Mouse (Mus musculus) forebrain, postnatal 0 days (tissue): ENCODE measurements around the gene Gpc2. TPM values are rescaled to one million over a fixed set of nuclear protein-coding genes. Genes with fewer than 3 reads are reported as not detected.

Experiments
- ATAC-seq: fragments of 200-750 bp; cut with Nextera tagmentation; 2 replicates; pipeline ENCODE4 v1.8.0; 2017; ENCODE audit warnings: mild to moderate bottlenecking, moderate library complexity
- DNase-seq: peaks from one replicate; pipeline ENCODE4 v3.0.0-alpha.2; 2015
- H3K27ac ChIP-seq: fragments of 300-500 bp; sonication (generic); 2 replicates; pipeline ENCODE4 v1.5.1; 2014; ENCODE audit warnings: low read depth, mild to moderate bottlenecking, antibody characterized with exemption, low read length, moderate library complexity, mixed read lengths
- H3K27me3 ChIP-seq: fragments of 300-500 bp; sonication (generic); 2 replicates; pipeline ENCODE4 v1.6.1; 2014; ENCODE audit warnings: mild to moderate bottlenecking, low read length, mixed read lengths; ENCODE audit not compliant: insufficient read depth
- H3K36me3 ChIP-seq: fragments of 300-500 bp; sonication (generic); 2 replicates; pipeline ENCODE4 v1.6.1; 2014; ENCODE audit warnings: mild to moderate bottlenecking, moderate library complexity; ENCODE audit not compliant: insufficient read depth
- H3K4me1 ChIP-seq: fragments of 300-500 bp; sonication (generic); 2 replicates; pipeline ENCODE4 v1.6.1; 2014; ENCODE audit warnings: antibody characterized with exemption; ENCODE audit not compliant: insufficient read depth
- H3K4me2 ChIP-seq: fragments of 300-500 bp; sonication (generic); 2 replicates; pipeline ENCODE4 v1.6.1; 2014; ENCODE audit warnings: low read depth, mild to moderate bottlenecking, moderate library complexity
- H3K4me3 ChIP-seq: fragments of 300-500 bp; sonication (generic); 2 replicates; pipeline ENCODE4 v1.5.1; 2014; ENCODE audit warnings: low read depth, low read length, mixed read lengths
- H3K9ac ChIP-seq: fragments of 300-500 bp; sonication (generic); 2 replicates; pipeline ENCODE4 v1.6.1; 2014; ENCODE audit warnings: mild to moderate bottlenecking
- H3K9me3 ChIP-seq: fragments of 300-500 bp; sonication (generic); 2 replicates; pipeline ENCODE4 v1.6.1; 2016; ENCODE audit warnings: low read length
- CTCF ChIP-seq: sonication (generic); IDR thresholded peaks from 2 replicates; pipeline ENCODE4 v1.5.1; 2016; ENCODE audit warnings: antibody characterized with exemption, control low read depth, low read depth
- WGBS: fragments of 180-500 bp; shearing (Covaris S2); extraction: QIAGEN DNeasy Blood & Tissue Kit; methylation state at CpG from one replicate; pipeline ENCODE4 v1.1.7; 2014; 5-methylcytosine and 5-hydroxymethylcytosine counted together
- polyA plus RNA-seq: library from polyadenylated mRNA; unstranded; fragments of >200 nt; fragmentation: Nextera tagmentation; extraction: Ambion mirVana; gene quantifications from 2 replicates; pipeline ENCODE4 v1.2.1, GENCODE M21; 2015
- total RNA-seq: library from RNA; depleted of rRNA; stranded (reverse); fragments of >200 nt; gene quantifications from 2 replicates; pipeline ENCODE4 v1.2.3, GENCODE M21; 2014

The Gpc2 gene
- total and polyA plus RNA-seq, 2 experiments from 2014 or later = 62.0 to 170 TPM

GRCm38 (mm10) chr5:138262582-138263240, 17.1 kb downstream of the Gpc2 start:
- ATAC-seq (no peak), DNase-seq (no peak)
- 0 out of 2 replicates have a peak, but pooled peaks have one; percentile 4 for TF ChIP-seq CTCF
- Histone ChIP-seq H3K9me3 (no peaks in the 10 kb centered on the region), H3K27me3 (no peaks in the 10 kb centered on the region), H3K27ac (peak overlapping the region; percentile 78; the same call in 1 of the 2 replicates), H3K4me1 (peaks cover 14% of the 10 kb centered on the region), H3K4me2 (peak overlapping the region; percentile 91), H3K36me3 (peaks cover 40% of the 10 kb centered on the region), H3K9ac (peak overlapping the region; percentile 78), H3K4me3 (peak overlapping the region; percentile 71)
- 67% methylated on average over 18 of the region's 18 CpGs for WGBS

GRCm38 (mm10) chr5:138262001-138262400, 17.8 kb downstream of the Gpc2 start:
- no peak for TF ChIP-seq CTCF
- WGBS = 91% methylated on average over 4 of the region's 4 CpGs
- DNase-seq (no peak), ATAC-seq (no peak)
- H3K9ac ChIP-seq = no peak overlapping the region
- H3K4me3 ChIP-seq = no peak overlapping the region
- peaks cover 14% of the 10 kb centered on the region for H3K4me1 ChIP-seq
- no peaks in the 10 kb centered on the region for H3K27me3 ChIP-seq
- H3K4me2 ChIP-seq = no peak overlapping the region
- H3K9me3 ChIP-seq = no peaks in the 10 kb centered on the region
- H3K36me3 ChIP-seq = peaks cover 40% of the 10 kb centered on the region
- no peak overlapping the region for H3K27ac ChIP-seq

- ATAC-seq (no peak), DNase-seq (no peak)
- no peak for TF ChIP-seq CTCF
- Histone ChIP-seq H3K9ac (no peak overlapping the region), H3K4me3 (no peak overlapping the region), H3K27me3 (no peaks in the 10 kb centered on the region), H3K4me1 (peaks cover 14% of the 10 kb centered on the region), H3K36me3 (peaks cover 40% of the 10 kb centered on the region), H3K27ac (no peak overlapping the region), H3K9me3 (no peaks in the 10 kb centered on the region), H3K4me2 (no peak overlapping the region)
- 93% methylated on average over 11 of the region's 11 CpGs for WGBS
Measured at GRCm38 (mm10) chr5:138260834-138261233, 19.0 kb downstream of the Gpc2 start.

GRCm38 (mm10) chr5:138260051-138260450, 19.8 kb downstream of the Gpc2 start:
- H3K36me3 ChIP-seq = peaks cover 40% of the 10 kb centered on the region
- no peak overlapping the region for H3K4me2 ChIP-seq
- ATAC-seq = no peak
- 89% methylated on average over 10 of the region's 10 CpGs for WGBS
- no peak overlapping the region for H3K4me3 ChIP-seq
- H3K9me3 ChIP-seq = no peaks in the 10 kb centered on the region
- no peak for DNase-seq
- H3K27me3 ChIP-seq = no peaks in the 10 kb centered on the region
- H3K9ac ChIP-seq = no peak overlapping the region
- peaks cover 15% of the 10 kb centered on the region for H3K4me1 ChIP-seq
- no peak for TF ChIP-seq CTCF
- no peak overlapping the region for H3K27ac ChIP-seq

GRCm38 (mm10) chr5:138258993-138259392, 20.8 kb downstream of the Gpc2 start:
- no peak overlapping the region for H3K9ac ChIP-seq
- no peak overlapping the region for H3K4me3 ChIP-seq
- H3K36me3 ChIP-seq = peaks cover 40% of the 10 kb centered on the region
- H3K27me3 ChIP-seq = no peaks in the 10 kb centered on the region
- no peak for DNase-seq
- H3K4me1 ChIP-seq = peaks cover 12% of the 10 kb centered on the region
- H3K4me2 ChIP-seq = no peak overlapping the region
- H3K9me3 ChIP-seq = no peaks in the 10 kb centered on the region
- WGBS = 84% methylated on average over 7 of the region's 7 CpGs
- ATAC-seq = no peak
- H3K27ac ChIP-seq = no peak overlapping the region
- no peak for TF ChIP-seq CTCF

GRCm38 (mm10) chr5:138258542-138258941, 21.3 kb downstream of the Gpc2 start:
- H3K4me2 ChIP-seq = no peak overlapping the region
- DNase-seq (no peak), ATAC-seq (no peak)
- H3K9me3 ChIP-seq = no peaks in the 10 kb centered on the region
- H3K27me3 ChIP-seq = no peaks in the 10 kb centered on the region
- peaks cover 40% of the 10 kb centered on the region for H3K36me3 ChIP-seq
- peaks cover 12% of the 10 kb centered on the region for H3K4me1 ChIP-seq
- no peak overlapping the region for H3K9ac ChIP-seq
- TF ChIP-seq CTCF = no peak
- no peak overlapping the region for H3K27ac ChIP-seq
- no peak overlapping the region for H3K4me3 ChIP-seq
- WGBS = 86% methylated on average over 6 of the region's 6 CpGs

GRCm38 (mm10) chr5:138258078-138258477, 21.7 kb downstream of the Gpc2 start:
- Histone ChIP-seq H3K27me3 (no peaks in the 10 kb centered on the region), H3K27ac (no peak overlapping the region), H3K9me3 (no peaks in the 10 kb centered on the region), H3K9ac (no peak overlapping the region), H3K36me3 (peaks cover 40% of the 10 kb centered on the region), H3K4me1 (peaks cover 11% of the 10 kb centered on the region), H3K4me3 (no peak overlapping the region), H3K4me2 (no peak overlapping the region)
- DNase-seq = no peak
- ATAC-seq = no peak
- 83% methylated on average over 3 of the region's 3 CpGs for WGBS
- no peak for TF ChIP-seq CTCF
